Mouse (Mus musculus): ENCODE measurements at regions not wholly inside any gene's neighbourhood (a gene's known extent, or its start where the extent isn't known, plus 50 kb on each side); places are given as distances from the start of the nearest gene placed in this dataset.

DNA sequence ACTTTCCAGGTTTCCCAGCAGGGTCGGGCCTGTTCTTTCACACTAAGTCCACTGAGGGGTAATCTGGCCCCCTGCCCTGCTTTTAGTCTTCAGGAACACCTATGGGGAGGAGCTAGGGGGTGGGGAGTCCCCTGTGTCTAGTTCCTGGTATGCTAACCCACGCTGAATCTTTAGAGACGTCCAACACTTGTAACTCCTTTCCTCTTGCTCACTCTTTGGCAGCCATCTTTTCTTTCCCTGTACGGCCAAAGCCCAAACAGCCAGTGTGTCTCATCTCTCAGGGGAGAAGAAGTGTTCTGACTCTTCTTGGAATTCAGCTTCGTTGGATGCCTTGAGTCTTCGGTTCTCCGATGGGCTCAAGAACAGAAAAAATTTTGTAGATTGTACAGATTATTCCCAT is 68.4 kb upstream of the Lnx1 start:
- no peak for DNase-seq (ENCODE audit: low read depth)

GRCm38 (mm10) chr5:74769023-74769422 is 66.3 kb upstream of the Lnx1 start:
- DNase-seq (ENCODE audit: low read depth) = no peak

- DNase-seq (ENCODE audit: low read depth) = no peak
Measured at GRCm38 (mm10) chr5:74767993-74768392, 65.3 kb upstream of the Lnx1 start.

DNA sequence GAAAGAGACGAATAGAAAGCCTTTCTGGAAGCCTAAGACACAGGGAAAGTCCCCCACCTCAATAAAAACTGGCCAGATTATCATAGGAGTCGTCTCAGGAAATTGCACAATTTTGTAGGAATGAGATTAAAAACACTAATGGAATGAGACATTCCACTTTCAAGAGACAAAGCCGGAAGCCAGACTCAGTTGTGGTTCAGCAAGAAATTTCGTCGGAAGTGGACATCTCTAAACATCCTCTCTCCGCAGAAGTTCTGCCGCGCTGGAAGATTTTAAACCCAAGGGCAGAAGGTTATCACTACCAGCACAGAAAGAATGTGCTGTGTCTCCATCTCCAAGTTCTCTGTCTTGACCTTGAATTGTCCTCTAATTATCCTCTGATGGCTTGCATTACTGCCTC is 63.5 kb upstream of the Lnx1 start:
- no peak for DNase-seq (ENCODE audit: low read depth)

DNA sequence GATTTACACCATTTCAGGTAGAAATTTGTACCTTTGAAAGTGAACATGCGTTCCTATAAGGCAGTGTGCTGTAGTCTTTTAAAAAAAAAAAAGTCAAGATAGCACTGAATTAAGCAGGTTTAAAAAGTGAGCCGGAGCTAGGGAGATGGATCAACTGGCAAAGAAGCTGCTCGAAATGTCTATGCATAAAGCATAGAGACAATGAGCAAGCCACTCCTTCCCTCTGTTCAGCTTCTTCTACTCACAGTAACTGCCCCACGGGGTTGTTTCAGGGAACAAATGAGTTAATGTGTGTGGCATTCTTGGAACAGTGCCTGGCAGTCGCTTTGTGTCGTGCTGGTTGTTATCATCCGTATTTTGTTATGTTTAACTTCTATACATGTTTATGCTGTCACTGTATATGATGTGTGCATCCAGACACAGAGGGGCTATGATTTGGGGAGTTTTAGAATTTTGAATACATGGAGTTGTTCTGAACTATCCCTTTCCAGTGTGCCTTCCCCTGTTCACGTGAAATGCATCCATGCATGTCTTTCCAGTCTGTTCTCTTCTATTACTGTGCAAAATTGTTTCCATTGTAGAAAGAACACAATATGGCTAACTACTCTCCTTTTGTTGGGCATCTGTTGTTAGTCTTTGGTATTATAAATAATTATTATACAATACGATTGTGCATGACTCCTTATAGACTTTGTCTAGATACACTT is 62.5 kb upstream of the Lnx1 start:
- no peak for DNase-seq (ENCODE audit: low read depth)

DNA sequence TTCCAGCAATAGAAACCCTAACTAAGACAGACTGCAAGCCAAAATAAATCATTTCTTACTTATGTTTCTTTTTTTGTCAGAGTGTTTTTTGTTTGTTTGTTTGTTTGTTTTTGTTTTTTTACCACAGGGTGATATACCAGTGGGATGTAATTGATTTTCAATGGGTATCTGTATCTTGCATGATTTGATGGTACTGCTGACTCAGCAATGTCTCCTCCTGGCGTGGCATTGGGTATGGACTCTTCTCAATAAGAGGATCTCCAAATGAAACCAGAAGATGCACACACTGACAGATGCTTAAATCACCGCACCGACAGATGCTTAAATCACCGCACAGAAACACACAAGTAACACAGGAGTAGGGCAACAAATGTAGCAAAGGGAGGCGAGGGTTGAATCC is 54.8 kb upstream of the Lnx1 start:
- DNase-seq (ENCODE audit: low read depth) = no peak

- DNase-seq (ENCODE audit: low read depth) = no peak
Measured at GRCm38 (mm10) chr5:74752961-74753360, 50.2 kb upstream of the Lnx1 start.

Data from 416B (cell line).